Mouse (Mus musculus) retina, embryonic 14.5 days (tissue): Measurements from ENCODE around the gene Tmem132b.

Experiments
- DNase-seq: peaks from one replicate; pipeline ENCODE4 v3.0.0-alpha.2; 2015; ENCODE audit warnings: low spot score

Gene Tmem132b

DNA sequence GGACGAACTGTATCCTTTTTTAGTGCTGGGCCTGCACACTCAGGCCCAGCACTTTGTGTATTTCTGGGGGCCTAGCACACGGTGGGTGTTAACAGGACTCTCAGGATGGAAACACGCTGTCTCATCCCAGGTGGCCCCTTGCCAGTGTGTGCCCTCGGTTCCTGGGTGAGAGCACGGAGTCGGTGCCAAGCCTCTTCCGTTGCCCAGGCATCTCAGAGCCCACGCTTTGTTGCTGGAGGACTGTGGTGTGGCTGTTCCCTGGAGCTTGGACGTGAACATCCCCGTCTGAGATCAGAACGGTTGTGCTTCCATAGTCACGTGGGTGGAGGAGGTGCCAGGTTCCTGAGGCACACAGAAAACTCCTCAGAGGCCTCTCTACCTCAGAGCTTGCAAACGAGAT, 47.1 kb downstream of the Tmem132b start:
- no peak for DNase-seq

- no peak for DNase-seq
Observed at GRCm38 (mm10) chr5:125579153-125579552, 47.6 kb downstream of the Tmem132b start.

DNA sequence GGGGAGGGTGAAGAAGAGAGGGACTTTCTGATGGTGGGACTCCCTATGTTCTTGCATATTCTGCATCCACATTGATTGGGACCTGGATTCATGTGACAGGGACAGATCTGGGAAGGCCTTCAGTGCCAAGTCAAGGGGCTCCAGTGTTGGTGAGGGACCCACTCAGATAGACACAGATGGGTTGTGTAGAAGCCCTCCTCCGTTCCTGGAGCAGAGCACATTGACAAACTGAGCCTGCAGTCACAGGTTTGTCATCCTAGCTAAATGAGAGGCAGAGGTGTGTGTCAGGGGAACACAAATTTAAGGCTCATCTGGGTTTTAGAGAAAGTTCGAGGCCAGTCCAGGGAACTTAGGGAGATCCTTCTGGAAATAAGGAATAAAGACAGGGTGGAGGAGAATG, 51.7 kb downstream of the Tmem132b start:
- no peak for DNase-seq

DNA sequence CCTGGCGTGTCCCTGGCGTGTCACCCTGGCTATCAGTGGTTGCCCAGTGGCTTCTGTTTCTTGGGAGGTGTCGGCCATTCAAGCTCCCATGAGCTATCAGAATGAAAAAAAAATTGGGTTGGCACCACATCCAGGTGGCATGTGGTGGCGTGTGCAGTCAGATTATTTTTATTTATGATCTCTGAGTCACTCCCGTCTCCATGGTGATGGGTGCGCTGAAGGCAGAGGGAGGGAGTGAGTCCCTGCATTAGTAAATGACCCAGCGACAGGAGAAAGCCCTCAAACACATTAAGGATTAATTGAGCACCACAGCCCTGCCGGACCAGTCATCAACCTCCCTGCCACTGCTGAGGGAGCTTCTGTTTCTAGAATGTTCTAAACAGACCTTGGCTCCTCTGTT, 52.3 kb downstream of the Tmem132b start:
- no peak for DNase-seq

DNA sequence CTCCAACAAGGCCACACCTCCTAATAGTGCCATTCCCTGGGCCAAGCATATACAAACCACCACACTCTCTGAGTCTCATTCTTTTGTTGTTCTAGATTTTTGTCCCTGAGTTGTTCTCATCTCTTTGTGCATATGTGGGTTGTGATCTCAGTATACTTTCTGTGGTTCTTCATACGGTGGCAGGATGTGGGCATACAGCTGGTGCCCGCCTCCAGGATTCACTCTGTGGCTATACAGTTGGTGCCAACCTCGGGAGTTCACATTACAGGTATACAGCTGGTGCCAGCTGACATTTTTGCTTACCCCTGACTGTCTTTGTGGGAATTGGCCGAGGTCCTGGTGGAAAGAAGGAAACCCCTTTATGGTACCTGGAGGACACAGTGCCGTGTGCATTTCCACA, 53.6 kb downstream of the Tmem132b start:
- DNase-seq, result no peak

- no peak for DNase-seq
Observed at GRCm38 (mm10) chr5:125588203-125588602, 56.6 kb downstream of the Tmem132b start.

DNA sequence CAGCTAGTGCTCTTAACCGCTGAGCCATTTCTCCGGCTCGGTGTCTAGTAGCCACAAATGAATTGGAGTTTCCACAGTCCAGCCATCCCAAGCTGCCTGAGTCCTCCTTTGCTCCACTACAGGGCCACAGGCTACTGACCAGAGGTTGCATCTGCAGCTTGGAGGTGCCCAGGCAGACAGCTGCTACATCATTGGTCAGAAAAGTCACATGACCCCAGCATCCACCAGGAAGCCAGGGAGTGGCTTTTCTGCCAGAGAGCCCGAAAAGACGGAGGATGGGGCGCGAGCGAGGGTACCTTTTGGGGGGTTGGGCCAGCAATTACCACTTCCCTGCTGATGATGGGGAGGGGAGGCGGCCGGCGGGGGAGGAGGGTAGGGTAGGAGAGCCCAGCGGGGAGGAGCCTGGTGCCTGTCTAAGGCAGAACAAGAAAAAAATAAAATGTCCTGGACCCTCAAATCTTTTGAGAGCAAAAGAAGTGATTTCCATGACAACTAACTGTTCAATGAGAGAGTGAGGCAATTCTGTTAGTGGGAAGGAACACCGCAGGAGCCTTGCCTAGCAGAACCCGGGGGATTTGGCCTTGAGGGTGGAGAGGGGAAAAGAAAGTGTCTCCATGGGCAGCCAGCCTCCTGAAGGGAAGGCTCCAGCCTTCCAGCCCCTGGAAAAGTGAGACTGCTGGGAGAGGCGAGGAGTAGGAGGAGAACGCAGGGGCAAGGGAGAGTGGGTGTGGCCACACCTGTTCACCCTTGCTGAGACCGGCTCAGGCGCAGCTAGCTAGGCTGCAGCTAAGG, 57.5 kb downstream of the Tmem132b start:
- DNase-seq, result peak; percentile 75

- no peak for DNase-seq
Observed at GRCm38 (mm10) chr5:125598056-125598455, 66.5 kb downstream of the Tmem132b start.

- no peak for DNase-seq
Observed at GRCm38 (mm10) chr5:125607146-125607545, 75.6 kb downstream of the Tmem132b start.

GRCm38 (mm10) chr5:125609968-125610367, 78.4 kb downstream of the Tmem132b start:
- DNase-seq, result no peak

DNA sequence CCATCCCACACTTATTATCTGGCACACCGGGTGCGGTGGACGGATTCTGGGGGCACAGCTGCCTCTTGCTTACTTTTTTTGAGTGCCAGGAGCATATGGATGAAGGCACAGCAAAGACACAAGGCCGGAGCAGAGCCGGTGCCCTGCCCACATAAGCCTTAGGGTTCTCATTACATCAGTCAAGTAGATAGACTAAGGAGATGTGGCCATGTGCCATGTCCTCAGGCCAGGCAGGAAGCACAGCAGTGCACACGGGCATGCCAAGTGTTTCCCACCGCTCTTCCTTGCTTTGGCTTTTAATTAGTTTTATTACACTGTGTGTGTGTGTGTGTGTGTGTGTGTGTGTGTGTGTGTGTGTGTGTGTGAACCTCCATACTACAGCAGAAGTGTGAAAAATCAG, 80.9 kb downstream of the Tmem132b start:
- DNase-seq, result no peak

- DNase-seq, result no peak
Observed at GRCm38 (mm10) chr5:125613136-125613535, 81.6 kb downstream of the Tmem132b start.

DNA sequence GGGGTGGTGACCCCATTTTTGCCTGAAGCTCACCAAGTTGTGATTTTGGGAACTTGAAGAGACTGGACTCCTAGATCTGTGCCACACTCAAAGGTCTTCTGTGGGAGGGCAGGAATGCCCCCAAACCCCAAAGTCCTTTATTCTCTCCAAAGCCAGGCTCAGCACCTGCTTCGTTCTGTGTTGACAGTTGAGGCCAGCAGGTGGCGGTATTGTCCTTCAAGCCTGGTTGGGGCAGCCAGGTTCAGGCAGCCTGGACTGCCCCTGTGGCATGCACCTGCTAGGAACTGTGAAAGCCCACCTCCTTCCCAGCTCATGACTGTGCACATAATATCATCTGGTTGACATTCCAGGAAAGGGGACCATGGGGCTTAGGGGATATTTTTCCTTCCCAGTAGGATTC, 82.8 kb downstream of the Tmem132b start:
- DNase-seq, result peak; percentile 61

- no peak for DNase-seq
Observed at GRCm38 (mm10) chr5:125617050-125617449, 85.5 kb downstream of the Tmem132b start.

- DNase-seq, result no peak
Observed at GRCm38 (mm10) chr5:125627816-125628348, 96.3 kb downstream of the Tmem132b start.

DNA sequence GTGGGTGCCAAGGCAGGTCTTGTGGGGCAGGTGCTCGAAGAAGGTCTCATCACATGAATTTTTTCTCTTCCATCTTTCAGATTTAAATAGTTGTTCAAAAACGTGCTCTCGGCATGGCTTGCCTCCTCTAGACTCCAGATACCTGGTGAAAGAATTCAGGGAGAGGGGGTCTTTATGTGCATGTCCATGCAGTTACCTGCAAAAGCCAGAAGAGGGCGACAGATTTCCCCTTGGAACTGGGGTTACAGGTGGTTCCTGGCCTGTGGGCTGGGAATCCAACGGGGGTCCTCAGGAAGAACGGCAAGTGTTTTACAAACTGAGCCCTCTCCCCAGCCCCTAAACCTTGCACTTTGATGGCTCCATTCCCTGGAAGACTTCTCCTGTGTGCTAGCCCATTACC, 103.1 kb downstream of the Tmem132b start:
- no peak for DNase-seq

- no peak for DNase-seq
Observed at GRCm38 (mm10) chr5:125640966-125641365, 109.4 kb downstream of the Tmem132b start.

GRCm38 (mm10) chr5:125641531-125642147, 110.1 kb downstream of the Tmem132b start:
- no peak for DNase-seq

DNA sequence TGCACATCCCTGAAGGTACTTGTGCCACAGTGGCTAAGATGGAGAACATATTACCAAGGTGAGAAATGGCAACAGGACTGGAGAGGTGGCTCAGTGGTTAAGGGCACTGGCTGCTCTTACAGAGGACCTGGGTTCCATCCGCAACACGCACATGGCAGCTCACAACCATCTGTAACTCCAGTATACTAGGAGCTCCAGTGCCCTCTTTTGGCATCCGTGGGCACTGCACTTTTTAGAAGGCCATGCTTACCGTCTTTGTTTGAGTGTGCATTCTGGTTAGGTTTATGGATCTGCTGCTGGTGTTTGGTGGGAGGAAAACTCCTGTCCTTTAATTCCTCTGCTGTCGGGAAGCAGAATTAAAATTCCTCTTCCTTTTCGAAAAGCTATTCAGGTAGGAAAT, 116.7 kb downstream of the Tmem132b start:
- DNase-seq, result no peak

DNA sequence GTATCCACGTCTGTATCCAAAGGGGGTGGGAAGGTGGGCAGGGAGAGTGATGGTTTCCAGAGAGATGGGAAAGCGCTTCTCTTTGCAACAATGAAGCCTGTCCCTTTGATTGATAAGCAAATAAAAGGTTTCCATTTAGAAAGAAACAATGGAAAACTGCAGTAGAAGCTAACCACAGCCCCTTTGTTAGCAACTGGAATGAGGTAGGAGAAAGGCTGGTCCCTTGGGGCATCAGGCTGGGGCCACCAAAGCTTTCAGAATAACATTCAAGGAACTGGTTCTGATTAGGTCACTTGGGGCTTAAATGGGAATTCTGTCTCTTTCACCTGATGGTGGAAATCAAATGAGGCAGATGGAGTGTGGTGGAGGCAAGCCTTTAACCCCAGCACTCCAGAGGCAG, 118.4 kb downstream of the Tmem132b start:
- DNase-seq, result no peak

GRCm38 (mm10) chr5:125658101-125658500, 126.5 kb downstream of the Tmem132b start:
- no peak for DNase-seq

DNA sequence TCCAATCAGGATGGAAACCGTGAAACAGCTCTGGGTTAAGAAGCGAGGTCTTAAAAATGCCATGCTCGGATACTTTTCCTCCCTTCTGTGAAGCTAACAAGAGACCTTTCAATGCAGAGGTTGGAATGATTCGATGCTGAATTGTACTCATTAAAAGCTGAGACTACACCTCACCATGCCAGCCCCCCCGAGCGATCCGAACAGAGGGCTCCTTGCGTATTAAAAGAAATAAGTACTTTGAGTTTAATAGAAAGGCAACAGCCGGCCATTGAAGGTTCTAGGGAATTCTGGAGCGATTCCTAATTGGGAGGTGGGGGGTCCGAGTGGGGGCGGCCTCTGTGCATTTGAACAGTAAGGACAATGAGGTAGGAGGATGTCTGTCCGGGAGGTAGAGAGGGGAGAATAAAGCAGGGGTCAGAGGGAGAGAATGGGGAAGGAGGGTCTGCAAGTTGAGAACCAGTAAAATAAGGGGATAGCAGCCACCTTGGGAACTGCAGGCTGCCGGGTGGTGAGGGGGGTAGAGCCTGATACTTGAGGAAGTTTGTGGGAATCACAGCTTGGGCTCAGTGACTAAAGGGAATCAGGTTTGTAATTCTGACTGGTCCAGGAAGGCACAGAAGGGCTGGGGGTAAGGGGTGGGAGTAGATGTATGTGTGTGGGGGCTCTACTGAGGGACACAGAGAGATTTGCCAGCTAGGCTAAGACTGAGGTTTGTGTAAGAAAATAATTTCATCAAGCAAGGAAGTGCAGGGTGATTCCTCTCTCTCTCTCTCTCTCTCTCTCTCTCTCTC, 127.6 kb downstream of the Tmem132b start:
- DNase-seq, result peak; percentile 3

DNA sequence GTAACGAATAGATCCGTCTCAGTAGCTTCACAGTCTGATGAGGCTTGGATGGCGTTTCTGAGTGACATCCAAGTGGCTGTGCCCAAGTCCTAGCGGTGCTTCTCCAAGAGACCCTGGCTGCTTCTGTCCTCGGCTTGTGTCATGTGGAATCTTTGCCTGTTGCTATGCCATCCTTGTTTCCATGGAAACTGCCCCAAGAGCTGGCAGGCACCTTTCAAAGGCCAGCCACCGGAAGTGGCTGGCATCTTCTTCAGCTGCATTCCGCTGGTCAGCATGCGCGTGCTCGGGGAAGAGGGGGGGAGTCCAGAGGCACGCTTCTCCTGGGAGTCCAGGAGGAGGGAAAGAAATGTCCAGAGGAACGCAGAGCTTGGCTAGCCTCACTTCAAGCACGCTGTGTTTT, 144.0 kb downstream of the Tmem132b start:
- DNase-seq, result peak; percentile 71
